ENCODE assay signal across 11 mouse cellular contexts in genomic region chr1:41651804-41652203, GRCm38 (mm10).
DNase-seq lines count a peak whose midpoint lies in the region; ATAC-seq and TF ChIP-seq lines count a peak whose summit lies in the region.
"Had no signal": no experiment of that assay in that cellular context is flagged by ENCODE, and none has a peak within 500 bp of the region (broad histone marks: within the 10 kb centered on the region; RNA-seq: fewer than 3 reads in every experiment).

No protein-coding gene starts in this region.

- peak overlapping the region; percentile 41 for H3K4me2 ChIP-seq in embryonic facial prominence, embryonic 13.5 days
- peak overlapping the region; percentile 34 for H3K4me2 ChIP-seq in hindbrain, embryonic 14.5 days (replicated peaks)
- H3K4me2 ChIP-seq in neural tube, embryonic 12.5 days (replicated peaks), result no peak overlapping the region

- H3K4me3 ChIP-seq in kidney, adult 2 months (ENCODE audit: insufficient read depth, low read depth, low read length), result no peak overlapping the region
- no peak overlapping the region for H3K4me3 ChIP-seq in embryonic facial prominence, embryonic 13.5 days
- no peak overlapping the region for H3K4me3 ChIP-seq in hindbrain, embryonic 14.5 days (replicated peaks; ENCODE audit: low read length)
- H3K4me3 ChIP-seq in neural tube, embryonic 12.5 days, result no peak overlapping the region
- H3K4me3 ChIP-seq: heart, adult 2 months; lung, embryonic 15.5 days had no signal

- no peaks in the 10 kb centered on the region for H3K9me3 ChIP-seq in embryonic facial prominence, embryonic 13.5 days
- no peaks in the 10 kb centered on the region for H3K9me3 ChIP-seq in hindbrain, embryonic 14.5 days (ENCODE audit: control insufficient read depth, low read length)
- no peaks in the 10 kb centered on the region for H3K9me3 ChIP-seq in neural tube, embryonic 12.5 days
- H3K9me3 ChIP-seq: lung, embryonic 15.5 days had no signal

- WGBS in kidney, adult 2 months, result 55% methylated on average over 9 of the region's 9 CpGs
- WGBS in embryonic facial prominence, embryonic 13.5 days, result 23% methylated on average over 9 of the region's 9 CpGs
- whole genome bisulfite sequencing in hindbrain, embryonic 14.5 days, result 32% methylated on average over 9 of the region's 9 CpGs
- WGBS in neural tube, embryonic 12.5 days, result 35% methylated on average over 9 of the region's 9 CpGs

- no peak for ATAC-seq in embryonic facial prominence, embryonic 13.5 days (ENCODE audit: insufficient number of reproducible peaks, insufficient read depth, low FRiP score, low TSS enrichment, low read depth)
- peak; percentile 70 for ATAC-seq in hindbrain, embryonic 14.5 days (ENCODE audit: low FRiP score)
- peak; percentile 50; the same call in 1 of the 2 replicates for ATAC-seq in neural tube, embryonic 12.5 days (ENCODE audit: low FRiP score, low read depth)

- no peak for TF ChIP-seq POLR2A in kidney, adult 2 months (IDR thresholded peaks at IDR 0.05; ENCODE audit: low read depth, low read length)

- no peaks in the 10 kb centered on the region for H3K27me3 ChIP-seq in kidney, adult 2 months (replicated peaks; ENCODE audit: control insufficient read depth, insufficient read depth, low read length)
- no peaks in the 10 kb centered on the region for H3K27me3 ChIP-seq in embryonic facial prominence, embryonic 13.5 days
- no peaks in the 10 kb centered on the region for H3K27me3 ChIP-seq in hindbrain, embryonic 14.5 days (ENCODE audit: control insufficient read depth, insufficient read depth, low read length)
- H3K27me3 ChIP-seq in neural tube, embryonic 12.5 days (replicated peaks), result no peaks in the 10 kb centered on the region
- H3K27me3 ChIP-seq: lung, embryonic 15.5 days had no signal

- no peak for TF ChIP-seq CTCF in kidney, adult 2 months (conservative IDR thresholded peaks at IDR 0.05; ENCODE audit: insufficient read depth, insufficient read length, low read depth, low read length)

- peak; percentile 5 for DNase-seq in kidney, adult 2 months
- no peak for DNase-seq in kidney, adult 11 months
- DNase-seq in hindbrain, embryonic 14.5 days (ENCODE audit: low spot score), result peak; percentile 57
- no peak for DNase-seq in cerebellum, adult 9-11 months
- DNase-seq in cerebellum, adult 8-10 months, result no peak
- DNase-seq in adrenal gland, postnatal 36 days, result no peak
- DNase-seq: layer of hippocampus, postnatal 36 days had no signal

- no peak overlapping the region for H3K27ac ChIP-seq in kidney, adult 2 months (ENCODE audit: insufficient read depth, low read depth, low read length)
- no peak overlapping the region for H3K27ac ChIP-seq in embryonic facial prominence, embryonic 13.5 days
- peak overlapping the region; percentile 10; the same call in 1 of the 2 replicates for H3K27ac ChIP-seq in hindbrain, embryonic 14.5 days
- H3K27ac ChIP-seq in neural tube, embryonic 12.5 days, result no peak overlapping the region
- H3K27ac ChIP-seq: heart, adult 2 months had no signal

- H3K4me1 ChIP-seq in kidney, adult 2 months (ENCODE audit: control insufficient read depth, insufficient read depth, low read length), result no peaks in the 10 kb centered on the region
- peaks cover 15% of the 10 kb centered on the region for H3K4me1 ChIP-seq in embryonic facial prominence, embryonic 13.5 days
- H3K4me1 ChIP-seq in hindbrain, embryonic 14.5 days (replicated peaks; ENCODE audit: control insufficient read depth, insufficient read depth, low read length), result peaks cover 12% of the 10 kb centered on the region
- H3K4me1 ChIP-seq in neural tube, embryonic 12.5 days, result no peaks in the 10 kb centered on the region

- no peak overlapping the region for H3K9ac ChIP-seq in embryonic facial prominence, embryonic 13.5 days
- H3K9ac ChIP-seq in hindbrain, embryonic 14.5 days, result no peak overlapping the region
- no peak overlapping the region for H3K9ac ChIP-seq in neural tube, embryonic 12.5 days
- H3K9ac ChIP-seq: lung, embryonic 15.5 days had no signal

- no peaks in the 10 kb centered on the region for H3K36me3 ChIP-seq in kidney, adult 2 months (ENCODE audit: control insufficient read depth, insufficient read depth, low read length)
- no peaks in the 10 kb centered on the region for H3K36me3 ChIP-seq in embryonic facial prominence, embryonic 13.5 days
- H3K36me3 ChIP-seq in hindbrain, embryonic 14.5 days (replicated peaks; ENCODE audit: control insufficient read depth, insufficient read depth), result no peaks in the 10 kb centered on the region
- no peaks in the 10 kb centered on the region for H3K36me3 ChIP-seq in neural tube, embryonic 12.5 days
- H3K36me3 ChIP-seq: lung, embryonic 15.5 days had no signal

Comparison
In these comparisons a context has a peak if more than half of its experiments do, and no peak if none do; other contexts are left out.
1. DNase-seq: peak in kidney, adult 2 months (single experiment) and hindbrain, embryonic 14.5 days (single experiment); none in kidney, adult 11 months (single experiment), cerebellum, adult 9-11 months (single experiment), cerebellum, adult 8-10 months (single experiment) and adrenal gland, postnatal 36 days (0 of 2).